Mouse (Mus musculus): ENCODE measurements around the gene Fam207a. TPM values are rescaled to one million over a fixed set of nuclear protein-coding genes. Genes with fewer than 3 reads are reported as not detected.

The Fam207a gene
- total and polyA plus RNA-seq, 3 experiments = 8.2 to 10.4 (median 10.3) TPM

DNA sequence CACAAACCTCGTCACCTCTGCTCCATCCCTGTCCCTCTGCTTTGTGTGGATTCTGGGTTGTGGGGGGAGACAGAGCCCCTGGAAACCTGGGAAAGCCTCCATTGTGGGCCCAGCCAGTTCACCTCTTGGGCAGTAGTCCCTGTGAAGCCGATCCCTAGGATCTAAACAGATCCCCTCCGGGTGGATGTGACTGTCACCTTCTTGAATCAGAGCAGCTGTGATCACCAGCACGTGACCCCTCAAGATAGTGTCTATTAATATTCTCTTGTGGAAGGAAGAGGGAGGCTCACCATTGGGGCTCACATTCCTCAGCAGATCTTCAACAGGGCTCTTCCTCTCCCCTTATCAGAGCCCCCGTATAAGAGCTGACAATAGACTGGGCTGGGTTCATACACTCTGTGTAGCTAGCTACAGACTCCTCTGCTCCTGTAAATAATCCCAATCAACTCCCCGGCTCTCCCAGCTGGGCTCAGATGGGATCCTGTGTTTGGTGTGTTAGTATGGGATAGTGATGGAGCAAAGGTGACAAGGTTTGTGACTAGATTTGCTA lies 66.8 kb downstream of the Fam207a start:
- WGBS = 16% methylated on average over 6 of the region's 6 CpGs
- Histone ChIP-seq H3K27me3 (ENCODE audit: control insufficient read depth, insufficient read depth, low read length) (no peaks in the 10 kb centered on the region), H3K79me2 (replicated peaks; ENCODE audit: control insufficient read depth, insufficient read depth, low read length) (no peaks in the 10 kb centered on the region), H3K9ac (ENCODE audit: low read depth, low read length) (peak overlapping the region; percentile 70), H3K36me3 (ENCODE audit: control insufficient read depth, insufficient read depth, low read length) (no peaks in the 10 kb centered on the region), H3K27ac (peak overlapping the region; percentile 77), H3K4me3 (peak overlapping the region; percentile 27; the same call in 1 of the 2 replicates), H3K4me1 (ENCODE audit: control insufficient read depth, insufficient read depth, low read length) (peaks cover 17% of the 10 kb centered on the region)
- intact Hi-C loops (cut with DNase I) = loop anchor here (2.0 kb wide), 1 partner anchor 36 kb away; no protein-coding TSS in a partner anchor
- TF ChIP-seq EP300 (IDR thresholded peaks at IDR 0.05; ENCODE audit: insufficient read depth, low read depth, low read length) (no peak), CTCF (IDR thresholded peaks at IDR 0.05) (no peak), POLR2A (IDR thresholded peaks at IDR 0.05; ENCODE audit: insufficient read depth, low read depth, low read length) (no peak)
- no peak for DNase-seq

DNA sequence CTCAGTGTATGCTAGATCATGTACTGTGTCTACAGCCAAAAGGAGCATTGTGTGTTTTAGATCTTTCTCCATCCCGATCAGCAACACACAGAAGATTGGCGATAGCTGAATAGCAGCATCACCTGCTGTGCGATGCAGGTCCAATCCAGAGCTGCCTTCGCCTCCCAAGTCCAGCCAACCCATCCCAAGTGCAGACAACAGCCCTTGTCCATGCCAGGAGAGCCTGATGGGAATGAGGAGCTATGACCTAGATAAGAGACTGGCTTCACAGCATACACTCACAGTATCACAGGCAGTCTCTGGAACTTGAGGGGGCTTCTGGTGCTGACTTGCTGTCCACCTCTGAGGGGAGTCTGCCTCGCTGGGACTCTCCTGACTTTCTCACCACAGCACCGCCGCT lies 67.4 kb downstream of the Fam207a start:
- H3K4me1 ChIP-seq (ENCODE audit: control insufficient read depth, insufficient read depth, low read length) = peaks cover 17% of the 10 kb centered on the region
- no peaks in the 10 kb centered on the region for H3K79me2 ChIP-seq (replicated peaks; ENCODE audit: control insufficient read depth, insufficient read depth, low read length)
- no peak for DNase-seq
- no peaks in the 10 kb centered on the region for H3K36me3 ChIP-seq (ENCODE audit: control insufficient read depth, insufficient read depth, low read length)
- 53% methylated on average over 7 of the region's 7 CpGs for WGBS
- intact Hi-C loops (cut with DNase I) = loop anchor here (2.0 kb wide), 1 partner anchor 37 kb away; no protein-coding TSS in a partner anchor
- no peak overlapping the region for H3K4me3 ChIP-seq
- TF ChIP-seq CTCF (IDR thresholded peaks at IDR 0.05) = no peak
- TF ChIP-seq POLR2A (IDR thresholded peaks at IDR 0.05; ENCODE audit: insufficient read depth, low read depth, low read length) = no peak
- TF ChIP-seq EP300 (IDR thresholded peaks at IDR 0.05; ENCODE audit: insufficient read depth, low read depth, low read length) = no peak
- no peaks in the 10 kb centered on the region for H3K27me3 ChIP-seq (ENCODE audit: control insufficient read depth, insufficient read depth, low read length)
- peak overlapping the region; percentile 77 for H3K27ac ChIP-seq
- peak overlapping the region; percentile 7; the same call in 1 of the 2 replicates for H3K9ac ChIP-seq (ENCODE audit: low read depth, low read length)

- Histone ChIP-seq H3K79me2 (replicated peaks; ENCODE audit: control insufficient read depth, insufficient read depth, low read length) (no peaks in the 10 kb centered on the region), H3K9ac (ENCODE audit: low read depth, low read length) (no peak overlapping the region), H3K27me3 (ENCODE audit: control insufficient read depth, insufficient read depth, low read length) (no peaks in the 10 kb centered on the region), H3K27ac (peak overlapping the region; percentile 77), H3K36me3 (ENCODE audit: control insufficient read depth, insufficient read depth, low read length) (no peaks in the 10 kb centered on the region), H3K4me3 (no peak overlapping the region), H3K4me1 (ENCODE audit: control insufficient read depth, insufficient read depth, low read length) (peaks cover 17% of the 10 kb centered on the region)
- no peak for DNase-seq
- intact Hi-C loops (cut with DNase I) = loop anchor here (2.0 kb wide), 1 partner anchor 37 kb away; no protein-coding TSS in a partner anchor
- 10% methylated on average over 2 of the region's 2 CpGs for WGBS
- no peak for TF ChIP-seq POLR2A (IDR thresholded peaks at IDR 0.05; ENCODE audit: insufficient read depth, low read depth, low read length)
- TF ChIP-seq EP300 (IDR thresholded peaks at IDR 0.05; ENCODE audit: insufficient read depth, low read depth, low read length) = peak; percentile 70; the same call in 1 of the 2 replicates
- TF ChIP-seq CTCF (IDR thresholded peaks at IDR 0.05) = peak; percentile 15; the same call in 1 of the 2 replicates
These were observed 67.8 kb downstream of the Fam207a start for GRCm38 (mm10) chr10:77447755-77448154.

DNA sequence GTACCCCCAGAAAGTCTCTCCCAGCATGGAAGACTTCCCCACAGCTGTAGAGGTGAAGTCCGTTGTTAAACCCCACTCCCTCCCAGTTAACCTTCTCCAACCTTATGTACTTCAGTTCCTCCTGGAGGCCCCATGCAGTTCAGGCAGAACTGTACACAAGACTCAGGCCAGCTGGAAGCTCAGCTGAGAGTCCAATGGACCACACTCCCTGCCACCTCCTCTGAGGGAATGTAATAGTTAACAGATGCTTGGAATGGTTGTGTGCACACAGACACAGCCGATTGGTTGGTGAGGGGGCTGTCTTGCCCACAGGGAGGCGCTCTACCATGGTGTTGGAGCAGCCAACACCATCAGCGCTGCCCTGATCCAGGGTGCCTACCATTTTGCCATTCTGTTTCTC lies 73.3 kb downstream of the Fam207a start:
- Histone ChIP-seq H3K4me1 (ENCODE audit: control insufficient read depth, insufficient read depth, low read length) (peaks cover 4% of the 10 kb centered on the region), H3K27me3 (ENCODE audit: control insufficient read depth, insufficient read depth, low read length) (no peaks in the 10 kb centered on the region), H3K27ac (peak overlapping the region; percentile 84), H3K79me2 (replicated peaks; ENCODE audit: control insufficient read depth, insufficient read depth, low read length) (no peaks in the 10 kb centered on the region), H3K4me3 (no peak overlapping the region), H3K36me3 (ENCODE audit: control insufficient read depth, insufficient read depth, low read length) (no peaks in the 10 kb centered on the region; the same call in 1 of the 2 replicates), H3K9ac (ENCODE audit: low read depth, low read length) (no peak overlapping the region)
- TF ChIP-seq POLR2A (IDR thresholded peaks at IDR 0.05; ENCODE audit: insufficient read depth, low read depth, low read length) (no peak), CTCF (IDR thresholded peaks at IDR 0.05) (0 out of 2 replicates have a peak, but pooled peaks have one; percentile 11)
- no peak for DNase-seq
- 81% methylated on average over 4 of the region's 4 CpGs for WGBS
- intact Hi-C loops (cut with DNase I) = no loop called here

DNA sequence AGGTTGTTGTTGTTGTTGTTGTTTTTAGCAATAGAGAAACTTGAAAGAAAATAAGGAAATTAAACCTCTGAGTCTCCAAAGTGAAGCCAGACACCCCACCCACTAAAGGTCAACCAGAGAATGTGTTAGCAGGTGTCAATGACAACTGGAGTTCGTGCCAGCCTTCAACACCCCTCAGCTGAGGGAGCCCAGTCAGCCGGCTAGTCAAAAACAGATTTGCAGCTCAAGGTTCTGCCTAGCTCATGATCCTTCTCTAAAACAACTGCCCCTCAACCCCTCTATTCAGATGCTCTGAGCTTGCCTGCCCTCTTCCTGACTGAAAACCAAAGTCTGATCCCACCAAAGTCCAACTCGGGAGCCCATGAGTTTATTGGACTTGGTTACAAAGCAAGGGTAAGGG lies 73.8 kb downstream of the Fam207a start:
- H3K27me3 ChIP-seq (ENCODE audit: control insufficient read depth, insufficient read depth, low read length) = no peaks in the 10 kb centered on the region
- peaks cover 4% of the 10 kb centered on the region for H3K4me1 ChIP-seq (ENCODE audit: control insufficient read depth, insufficient read depth, low read length)
- H3K4me3 ChIP-seq = no peak overlapping the region
- peak; percentile 44 for DNase-seq
- 0 out of 2 replicates have a peak overlapping the region, but pooled peaks have one; percentile 8 for H3K9ac ChIP-seq (ENCODE audit: low read depth, low read length)
- peak overlapping the region; percentile 84 for H3K27ac ChIP-seq
- H3K36me3 ChIP-seq (ENCODE audit: control insufficient read depth, insufficient read depth, low read length) = no peaks in the 10 kb centered on the region; the same call in 1 of the 2 replicates
- TF ChIP-seq EP300 (IDR thresholded peaks at IDR 0.05; ENCODE audit: insufficient read depth, low read depth, low read length) (0 out of 2 replicates have a peak, but pooled peaks have one; percentile 19), CTCF (IDR thresholded peaks at IDR 0.05) (no peak)
- intact Hi-C loops (cut with DNase I) = loop anchor here (2.0 kb wide), 1 partner anchor 67 kb away; no protein-coding TSS in a partner anchor
- 48% methylated on average over 3 of the region's 3 CpGs for WGBS
- no peaks in the 10 kb centered on the region for H3K79me2 ChIP-seq (replicated peaks; ENCODE audit: control insufficient read depth, insufficient read depth, low read length)

Data from heart, adult 2 months (tissue).